Mouse (Mus musculus) left cerebral cortex, postnatal 10 days (tissue): ENCODE data around the gene Klhdc4. TPM values are rescaled to one million over a fixed set of nuclear protein-coding genes. Genes with fewer than 3 reads are reported as not detected.

Experiments used
- DNase-seq, 2 experiments: peaks; one replicate each; pipeline ENCODE4 v3.0.0; 2021 to 2022; ENCODE audit warnings: low spot score in 2 of 2, mixed read lengths in 1 of 2; ENCODE audit errors: extremely low spot score in 1 of 2
- intact Hi-C: fragments of 180-260 bp; cut with DNase I; formaldehyde crosslinking; loops from one replicate; pipeline ENCODE4 v1.15.1; 2025
- total RNA-seq, 2 experiments: library from RNA; stranded (reverse); gene quantifications; 2 replicates each; pipeline ENCODE4 v1.2.3; 2021

Klhdc4 gene
- total RNA-seq = 10 to 100 TPM; 33.0 to 34.0 TPM

DNA sequence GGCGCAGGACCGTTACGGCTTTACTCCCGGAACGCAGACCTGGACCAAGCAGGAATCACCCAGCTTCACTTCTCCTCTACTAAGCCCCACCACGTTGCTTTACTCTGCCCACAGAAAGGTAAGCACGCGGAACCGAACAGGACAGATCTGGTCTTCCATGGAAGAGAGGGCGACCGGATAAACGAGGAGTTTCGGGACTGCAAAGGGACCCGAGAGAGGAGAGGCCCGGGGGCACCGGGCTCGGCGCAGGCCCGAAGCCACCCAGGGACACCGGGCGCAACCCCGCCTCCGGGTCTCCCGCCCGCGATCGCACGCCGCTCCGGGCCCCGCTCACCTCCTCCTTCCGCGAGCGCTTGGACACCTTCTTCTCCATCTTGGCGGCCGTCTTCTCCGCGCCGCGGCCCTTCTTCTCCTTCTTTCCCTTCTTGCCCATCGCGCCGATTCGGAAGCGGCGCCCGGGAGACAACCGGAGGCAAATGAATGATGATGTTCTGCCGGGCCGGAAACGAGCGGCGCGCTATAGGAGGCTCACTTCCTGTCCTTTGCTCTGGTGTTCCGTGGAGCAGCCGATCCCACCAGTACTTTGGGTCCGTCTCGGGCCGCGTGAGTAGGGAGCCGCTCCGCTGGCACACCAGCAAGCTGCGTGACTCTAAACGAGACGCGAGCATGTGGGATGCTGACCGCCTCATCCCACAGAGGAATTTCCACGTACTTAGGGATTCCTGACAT is at the start of gene Klhdc4:
Gene Klhdc4 (minus strand): TSS at position 522 of the 729 bp plus-strand sequence.
- intact Hi-C loops = loop anchor here (5.0 kb wide), 1 partner anchor 112 kb away; no protein-coding TSS in a partner anchor
- peak; percentile 89 to 90 for DNase-seq

DNA sequence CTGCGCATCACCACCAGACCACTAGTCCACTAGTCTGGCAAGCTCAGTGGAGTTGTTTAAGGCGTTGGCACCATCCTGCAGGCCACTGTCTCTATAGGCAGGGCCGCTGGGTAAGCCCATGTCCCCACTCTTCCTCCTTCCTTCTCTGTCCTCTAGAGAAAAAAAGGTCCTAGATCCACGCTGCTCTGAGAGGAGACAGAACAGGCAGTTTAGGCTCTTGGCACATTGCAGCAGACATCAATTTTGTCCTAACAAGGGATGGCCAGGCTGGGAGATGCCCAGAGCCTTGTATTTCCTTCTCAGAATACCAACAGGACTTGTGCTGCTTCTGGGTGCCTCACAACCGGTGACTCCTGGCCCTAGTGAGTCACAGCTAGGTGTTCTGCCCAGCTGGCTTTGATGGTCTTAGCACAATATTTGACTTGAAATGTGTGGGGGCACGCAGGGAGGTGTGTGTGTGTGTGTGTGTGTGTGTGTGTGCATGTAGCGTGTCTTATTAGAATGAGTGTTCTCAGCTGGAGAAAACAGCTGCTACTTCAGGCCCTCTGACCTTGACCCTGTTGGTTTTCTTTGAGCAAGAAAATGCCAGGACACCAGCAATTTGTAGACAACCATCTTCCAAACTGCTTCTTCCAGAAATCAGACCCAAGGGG is 48.6 kb upstream of the Klhdc4 start:
- DNase-seq = no peak
- intact Hi-C loops = no loop called here

DNA sequence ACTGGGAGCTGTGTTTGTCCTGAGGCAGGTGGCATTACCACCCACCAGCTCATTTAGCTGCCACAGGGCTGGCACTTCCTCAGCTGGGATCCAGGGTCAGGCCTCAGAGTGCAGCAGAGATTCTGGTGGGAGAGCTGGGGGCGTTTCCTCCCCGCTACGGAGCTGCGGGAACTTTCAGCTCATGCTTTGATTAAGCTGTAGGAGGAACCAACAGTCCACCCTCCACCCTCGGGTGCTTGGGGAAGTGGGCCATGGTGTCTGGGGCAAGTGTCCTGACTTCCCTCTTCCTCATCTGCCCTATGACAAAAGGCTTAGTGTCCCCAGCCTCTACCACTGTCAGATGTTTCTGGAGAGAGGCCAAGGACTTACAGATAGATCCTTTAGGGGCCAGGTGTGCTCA is 47.8 kb upstream of the Klhdc4 start:
- DNase-seq = no peak
- intact Hi-C loops = no loop called here

DNA sequence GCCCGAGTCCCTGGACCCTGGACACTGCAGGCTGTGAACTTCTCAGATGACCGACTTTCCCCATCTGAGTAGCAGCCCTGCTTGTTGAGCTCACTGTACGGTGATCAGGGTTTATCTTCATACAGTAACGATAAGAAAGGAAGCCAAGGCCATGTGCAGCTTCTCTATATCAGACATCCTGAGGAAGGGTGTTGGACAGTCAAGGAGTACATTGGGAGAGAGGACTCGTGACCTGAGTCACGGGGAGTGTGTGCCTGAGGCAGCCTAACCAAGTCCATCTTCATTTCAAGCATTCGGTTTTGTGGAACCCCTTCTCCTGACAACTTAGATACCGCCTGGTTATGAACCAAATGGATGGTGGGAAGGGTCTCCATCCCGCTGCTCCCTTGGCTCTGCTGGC is 46.1 kb upstream of the Klhdc4 start:
- intact Hi-C loops = no loop called here
- no peak for DNase-seq

DNA sequence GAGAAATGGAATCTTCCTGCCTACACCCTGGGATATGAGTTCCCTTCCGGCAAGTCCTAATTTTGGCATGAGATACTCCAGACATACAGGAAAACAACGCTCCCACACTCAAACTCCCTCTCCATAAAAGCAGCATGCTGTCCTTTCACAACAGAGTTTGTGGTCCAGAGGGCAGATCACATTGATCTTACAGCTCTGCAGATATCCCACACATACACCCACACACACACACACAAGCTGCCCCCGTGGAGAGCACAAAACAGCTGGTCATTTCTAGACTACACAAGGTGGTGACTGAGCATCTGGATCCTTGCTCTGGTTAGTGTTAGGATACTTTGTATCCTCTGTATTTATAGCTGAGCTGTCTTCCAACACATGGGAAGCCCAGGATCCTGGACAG is 45.7 kb upstream of the Klhdc4 start:
- intact Hi-C loops = no loop called here
- no peak for DNase-seq

DNA sequence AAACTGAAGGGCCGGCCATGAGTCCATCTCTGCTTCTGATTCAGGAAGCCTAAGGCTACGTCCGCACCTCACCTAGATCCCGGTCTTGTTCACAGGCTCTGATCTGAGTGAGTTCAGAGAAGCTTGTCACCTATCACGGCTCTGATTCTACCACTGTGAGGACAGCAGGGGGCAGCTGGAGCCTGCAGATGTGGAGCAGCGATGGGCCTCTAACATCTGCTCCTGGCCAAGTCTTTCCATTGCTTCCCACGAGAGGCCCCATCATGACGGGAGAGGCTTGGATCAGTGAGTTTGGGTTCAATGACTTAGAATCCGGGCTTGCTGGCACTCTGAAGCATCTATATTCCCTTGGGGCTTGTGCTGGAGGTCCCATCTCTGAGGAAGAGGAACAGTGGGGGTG is 44.7 kb upstream of the Klhdc4 start:
- DNase-seq = peak in 1 of 2 experiments; percentile 62
- intact Hi-C loops = loop anchor here (5.0 kb wide), 1 partner anchor 33 kb away; the partner anchor contains the start of gene Slc7a5

DNA sequence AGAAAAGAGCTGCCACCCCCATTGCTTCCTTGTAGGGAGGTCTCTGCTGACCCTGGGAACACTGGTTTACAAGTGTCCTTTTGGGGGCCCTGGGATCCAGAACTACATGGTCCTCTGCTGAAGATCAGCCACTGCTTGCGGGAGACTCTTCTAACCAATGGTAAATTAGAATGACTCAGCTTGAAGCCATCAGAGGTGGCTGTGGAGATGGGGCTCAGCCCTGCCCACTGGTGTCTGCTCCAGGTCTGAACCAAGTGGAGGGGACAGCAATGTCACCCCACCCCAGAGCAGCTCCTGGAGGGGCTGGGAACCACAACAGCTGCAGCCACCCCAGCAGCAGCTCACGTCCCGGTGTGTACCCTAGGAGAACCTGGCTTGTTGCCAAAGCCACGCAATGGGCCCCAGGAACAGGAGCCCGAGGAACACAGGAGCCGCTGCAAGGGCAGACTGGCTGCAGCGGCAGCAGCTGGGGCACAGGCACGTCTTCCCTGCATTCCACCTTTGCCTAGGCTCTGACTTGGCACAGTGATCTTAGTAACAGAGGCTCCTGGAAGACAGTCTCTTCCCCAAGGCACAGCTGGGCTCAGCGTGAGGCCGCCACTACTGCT is 42.6 kb upstream of the Klhdc4 start:
- intact Hi-C loops = loop anchor here (5.0 kb wide), 1 partner anchor 35 kb away; the partner anchor contains the start of gene Slc7a5

DNA sequence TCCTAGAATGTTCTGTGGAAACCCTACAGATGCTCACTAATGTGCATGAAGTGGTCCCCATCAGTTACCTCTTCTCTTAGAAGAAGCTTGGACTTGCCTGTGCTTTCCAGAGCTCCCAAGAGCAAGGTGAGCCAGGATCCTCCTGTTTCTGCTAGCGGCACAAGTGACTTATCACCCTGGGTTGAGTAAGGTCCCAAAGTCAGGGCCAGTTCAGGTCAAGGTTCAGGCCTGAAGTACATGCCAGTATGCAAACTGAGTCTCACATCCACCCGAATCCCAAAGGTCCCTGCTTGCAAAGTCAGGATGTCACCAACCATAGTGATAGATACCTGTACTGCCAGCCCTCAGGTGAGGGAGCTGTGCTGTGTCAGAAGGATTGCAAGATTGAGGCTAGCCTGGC is 40.8 kb upstream of the Klhdc4 start:
- DNase-seq = no peak
- intact Hi-C loops = loop anchor here (5.0 kb wide), 1 partner anchor 37 kb away; the partner anchor contains the start of gene Slc7a5

More for the DNA sequence above, 42.6 kb upstream of the Klhdc4 start:
- DNase-seq = peak in 1 of 2 experiments; percentile 57

DNA sequence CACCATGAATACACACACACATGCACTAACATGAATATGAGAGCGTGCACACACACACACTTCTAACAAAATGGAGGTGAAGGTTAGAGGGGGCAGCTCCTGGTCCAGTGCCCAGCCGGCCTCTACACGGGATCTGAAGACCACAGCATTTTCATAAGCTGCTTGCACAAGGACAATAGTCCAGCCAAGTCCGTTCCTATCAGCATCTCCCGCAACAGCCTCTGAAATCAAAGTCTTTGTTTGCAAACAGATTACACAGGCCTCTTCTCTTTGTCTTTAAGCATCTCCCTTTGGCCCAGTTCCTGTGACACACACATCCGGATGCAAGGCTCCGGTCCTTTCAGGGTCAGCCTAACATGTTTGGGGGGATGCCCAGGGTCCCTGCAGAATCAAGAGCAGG is 39.5 kb upstream of the Klhdc4 start:
- DNase-seq = no peak
- intact Hi-C loops = no loop called here

DNA sequence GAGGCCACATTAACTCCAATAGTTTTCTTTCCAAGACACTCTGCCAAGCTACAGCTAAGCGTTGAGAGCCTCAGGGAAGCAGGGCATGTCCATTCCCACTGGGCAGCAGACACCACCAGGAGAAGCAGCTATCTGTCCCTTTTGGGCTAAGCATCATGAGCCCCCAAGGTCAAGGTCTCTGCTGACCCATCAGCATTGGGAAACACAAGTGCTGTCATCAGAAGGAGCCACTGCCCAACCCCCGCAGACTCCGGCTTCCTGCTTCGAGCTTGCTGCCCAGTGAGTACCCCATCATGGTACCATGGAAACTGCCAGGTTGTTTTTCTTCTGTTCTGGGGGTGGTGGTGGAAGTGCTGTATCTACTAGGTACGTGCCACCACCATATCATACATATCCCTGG is 38.8 kb upstream of the Klhdc4 start:
- intact Hi-C loops = no loop called here
- no peak for DNase-seq

DNA sequence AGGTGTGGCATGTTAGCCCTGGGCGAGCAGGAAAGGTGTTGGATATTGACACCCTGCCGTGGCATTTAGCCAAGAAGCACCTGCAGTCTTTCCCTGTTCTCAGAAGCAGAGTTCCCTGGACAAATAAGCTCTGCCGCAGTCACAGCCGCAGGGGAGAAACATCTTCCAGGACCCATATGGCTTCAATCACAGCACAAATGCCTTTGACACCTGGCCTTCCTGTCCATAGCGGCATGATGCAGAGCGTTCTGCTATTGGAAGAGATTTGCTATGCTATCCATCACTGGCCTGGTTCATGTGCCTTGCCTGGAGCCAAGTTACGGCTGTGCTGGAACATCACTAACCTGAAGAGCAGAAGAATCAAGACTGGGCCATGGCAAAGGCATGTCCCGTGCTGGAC is 36.0 kb upstream of the Klhdc4 start:
- intact Hi-C loops = no loop called here
- DNase-seq = no peak

DNA sequence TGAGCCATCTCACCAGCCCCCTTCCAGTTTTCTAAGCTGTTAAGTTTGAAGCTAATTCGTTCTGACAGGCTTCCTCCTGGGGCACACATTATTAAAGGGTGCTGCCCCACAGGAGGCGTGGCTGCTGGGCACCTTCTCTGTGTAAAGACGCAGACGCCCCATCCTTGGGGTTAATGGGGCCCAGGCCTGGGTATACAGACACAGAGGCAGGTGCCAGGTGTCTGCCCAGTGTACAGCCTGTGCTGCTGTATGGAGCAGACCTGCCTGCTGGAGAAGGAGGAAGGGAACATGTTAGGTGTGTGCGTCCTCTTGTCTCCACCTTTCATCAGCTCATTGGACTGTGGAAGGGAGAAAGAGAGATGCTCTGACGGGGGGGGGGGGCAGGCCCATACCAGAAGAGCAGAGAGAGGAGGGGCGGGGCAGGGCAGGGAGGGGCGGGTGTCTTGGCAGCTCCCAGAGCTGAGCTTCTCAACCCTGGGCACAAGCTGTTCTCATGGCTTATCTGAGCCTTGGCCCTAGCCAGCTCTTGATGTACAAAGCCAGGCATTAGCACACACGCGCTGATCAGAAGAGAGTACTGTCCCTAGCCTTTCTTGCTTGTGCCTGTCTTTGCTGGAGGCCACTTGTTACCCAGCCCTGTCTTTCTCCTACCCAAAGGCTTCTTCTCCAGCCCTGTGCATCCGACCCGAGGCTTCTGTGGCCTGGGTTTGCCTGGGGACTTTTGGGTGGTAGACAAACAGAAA is 32.6 kb upstream of the Klhdc4 start:
- intact Hi-C loops = no loop called here

DNA sequence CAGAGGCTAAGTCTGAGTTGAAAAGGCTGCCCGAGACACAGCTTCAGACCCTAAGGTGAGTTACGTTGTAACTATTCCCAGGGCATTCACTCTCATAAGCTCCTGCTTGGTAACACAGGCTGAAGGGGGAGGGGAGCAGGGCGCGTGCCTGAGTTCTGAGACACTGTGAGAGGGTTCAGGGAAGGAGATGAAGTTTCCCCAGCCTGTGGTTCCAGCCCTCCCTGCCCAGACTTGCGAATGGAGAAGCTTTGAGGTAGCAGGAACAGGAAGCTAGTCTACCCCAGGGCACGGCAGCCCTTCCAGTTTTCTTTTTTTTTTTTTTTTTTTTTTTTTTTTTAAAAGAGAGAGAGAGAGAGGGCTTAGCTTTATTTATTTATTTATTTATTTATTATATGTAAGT is 31.9 kb upstream of the Klhdc4 start:
- DNase-seq = peak in 1 of 2 experiments; percentile 28
- intact Hi-C loops = no loop called here

More for the DNA sequence above, 32.6 kb upstream of the Klhdc4 start:
- no peak for DNase-seq

DNA sequence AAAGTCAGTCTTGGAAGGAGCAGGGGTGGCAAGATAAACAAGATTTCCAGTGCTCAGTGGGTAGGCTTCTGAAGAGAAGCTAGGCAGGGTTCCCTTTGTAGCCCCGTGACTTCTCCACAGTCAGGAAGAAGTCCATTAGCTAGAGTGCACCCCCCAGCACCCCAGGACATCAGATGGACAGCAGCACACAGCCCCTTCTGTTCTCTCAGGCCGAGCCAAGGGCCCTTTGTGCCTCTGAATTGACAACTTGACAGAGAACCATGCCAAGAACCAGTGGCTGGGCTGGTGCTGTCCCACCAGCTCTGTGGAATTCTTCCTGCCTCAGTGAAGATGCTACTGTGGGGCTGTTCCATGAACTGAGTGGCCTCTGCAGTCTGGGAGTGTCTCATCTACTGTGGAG is 28.4 kb upstream of the Klhdc4 start:
- intact Hi-C loops = no loop called here
- DNase-seq = peak in 1 of 2 experiments; percentile 26

DNA sequence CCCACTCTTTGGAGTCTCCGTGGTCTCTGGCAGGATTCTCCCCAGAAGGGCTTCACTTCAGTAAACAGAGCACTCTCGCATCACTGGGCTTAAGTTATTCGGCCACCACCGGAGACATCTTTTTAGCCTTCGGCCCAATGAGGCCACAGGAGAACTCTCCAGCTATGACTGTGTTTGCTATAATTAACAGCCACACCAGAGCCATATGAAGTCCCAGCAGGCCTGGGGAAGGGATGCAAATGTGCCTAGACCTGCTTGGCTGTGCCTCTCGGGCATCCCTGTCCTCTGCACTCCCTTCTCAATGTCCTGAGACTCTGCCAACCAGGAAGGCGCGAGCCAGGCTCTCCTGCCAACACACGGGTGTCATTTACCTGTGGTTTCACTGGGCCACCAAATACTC is 28.0 kb upstream of the Klhdc4 start:
- intact Hi-C loops = no loop called here
- no peak for DNase-seq

DNA sequence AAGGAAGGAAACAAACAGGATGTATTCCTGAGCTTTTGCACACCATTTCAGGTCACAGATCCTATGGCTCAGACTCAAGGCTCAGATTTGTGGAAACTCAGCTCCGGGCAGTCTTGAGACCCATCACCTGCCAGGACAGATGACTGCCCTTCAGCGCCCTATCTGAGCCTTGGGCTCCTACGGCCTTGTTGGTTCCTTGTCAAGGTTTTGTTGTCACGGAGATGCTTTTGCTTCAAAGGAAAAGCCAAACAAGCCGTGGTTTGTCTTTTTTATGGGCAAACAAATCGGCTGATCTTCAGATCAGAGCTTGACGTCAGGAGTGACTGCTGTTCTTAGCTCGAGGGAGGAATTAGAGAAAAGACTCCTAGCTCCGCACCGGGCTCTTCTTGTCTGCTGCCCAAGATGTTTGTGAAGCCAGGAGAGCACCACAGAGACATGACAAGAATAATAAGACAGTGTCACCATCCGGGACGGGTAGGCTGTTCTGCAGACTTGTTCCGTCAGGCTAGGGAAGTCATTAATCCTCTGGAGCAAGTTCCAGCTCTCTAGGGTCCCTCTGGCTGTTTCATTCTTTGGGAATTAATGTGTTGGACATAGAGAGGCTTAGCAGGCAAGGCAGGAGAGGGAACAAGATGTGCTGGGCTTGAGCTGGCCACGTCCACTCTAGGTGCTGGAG is 26.8 kb upstream of the Klhdc4 start:
- intact Hi-C loops = no loop called here
- peak in 1 of 2 experiments; percentile 10 for DNase-seq

DNA sequence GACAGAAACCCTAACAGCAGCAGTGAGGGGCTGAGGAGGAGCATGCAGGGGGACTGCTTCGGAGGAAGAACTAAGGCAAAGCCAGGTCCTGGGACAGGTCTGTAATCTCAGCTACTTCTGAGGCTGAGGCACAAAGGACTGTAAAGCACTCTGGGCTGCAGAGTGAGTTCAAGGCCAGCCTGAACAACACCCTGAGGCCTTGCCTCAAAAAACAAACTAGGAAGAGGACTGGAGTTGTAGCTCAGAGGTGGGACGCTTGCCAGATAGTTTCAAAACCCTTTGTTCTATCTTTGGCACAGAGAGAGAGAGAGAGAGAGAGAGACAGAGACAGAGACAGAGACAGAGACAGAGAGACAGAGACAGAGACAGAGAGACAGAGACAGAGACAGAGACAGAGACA is 24.2 kb upstream of the Klhdc4 start:
- intact Hi-C loops = loop anchor here (5.0 kb wide), 1 partner anchor 79 kb away; no protein-coding TSS in a partner anchor
- peak in 1 of 2 experiments; percentile 29 for DNase-seq

DNA sequence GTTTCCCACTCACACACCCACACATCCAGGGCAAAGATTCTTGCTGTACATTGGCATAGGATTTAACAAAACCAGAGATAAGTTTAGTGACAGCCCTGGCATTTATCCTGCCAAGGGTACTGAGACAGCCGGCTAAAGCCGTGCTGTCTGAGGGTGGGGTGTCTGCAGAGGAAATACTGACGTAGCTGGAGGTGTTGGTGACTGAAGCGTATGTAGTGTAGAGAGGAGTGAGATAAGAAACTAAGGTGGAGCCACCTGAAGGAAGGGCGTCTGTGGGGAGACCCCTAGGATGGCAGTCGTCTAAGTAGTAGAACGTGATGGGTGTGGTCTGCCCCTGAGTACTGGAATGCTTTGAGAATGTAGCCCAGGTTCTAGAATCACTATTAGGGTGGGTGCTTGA is 23.1 kb upstream of the Klhdc4 start:
- DNase-seq = peak in 1 of 2 experiments; percentile 20
- intact Hi-C loops = loop anchor here (5.0 kb wide), 1 partner anchor 80 kb away; no protein-coding TSS in a partner anchor
